Mouse (Mus musculus) bone marrow macrophage, adult 2 months (primary cell): Measurements from ENCODE around the gene Rufy3.

Source experiments
- CTCF ChIP-seq: IDR thresholded peaks from 2 replicates; pipeline ENCODE4 v1.5.1; 2012; ENCODE audit warnings: low read depth, mild to moderate bottlenecking, low read length, moderate library complexity
- POLR2A ChIP-seq: IDR thresholded peaks from 2 replicates; pipeline ENCODE4 v1.6.1; 2012; ENCODE audit warnings: mild to moderate bottlenecking, low read depth, low read length, borderline replicate concordance

DNA sequence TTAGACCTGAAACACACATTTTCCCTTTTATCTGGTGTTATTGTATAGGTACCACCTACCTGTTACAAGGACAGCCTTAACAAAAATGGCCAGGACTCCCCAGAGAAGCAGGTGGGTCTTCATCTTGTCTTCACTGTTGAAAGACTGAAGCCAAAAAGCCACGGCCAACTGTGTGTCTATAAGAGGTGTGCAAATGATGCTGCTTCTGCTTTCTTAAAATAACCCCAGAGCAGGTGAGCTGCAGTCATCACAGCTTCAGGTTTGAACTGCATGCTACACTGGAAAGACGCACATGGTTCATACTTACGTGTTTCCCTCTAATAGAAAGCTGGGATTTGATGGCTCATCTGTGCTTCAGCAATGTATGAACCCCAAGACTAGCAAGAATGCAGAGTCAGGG, 37.2 kb upstream of the Rufy3 start, which contains the start of gene Jchain:
- TF ChIP-seq CTCF (no peak), POLR2A (no peak)
